Mouse (Mus musculus): ENCODE data around the gene Ado. TPM values are rescaled to one million over a fixed set of nuclear protein-coding genes. Genes with fewer than 3 reads are reported as not detected.
A peak's percentile ranks its signal among the peaks of the same experiment; 100 is the strongest.

Gene Ado
- polyA plus RNA-seq, 1 experiment = 10.2 TPM

DNA sequence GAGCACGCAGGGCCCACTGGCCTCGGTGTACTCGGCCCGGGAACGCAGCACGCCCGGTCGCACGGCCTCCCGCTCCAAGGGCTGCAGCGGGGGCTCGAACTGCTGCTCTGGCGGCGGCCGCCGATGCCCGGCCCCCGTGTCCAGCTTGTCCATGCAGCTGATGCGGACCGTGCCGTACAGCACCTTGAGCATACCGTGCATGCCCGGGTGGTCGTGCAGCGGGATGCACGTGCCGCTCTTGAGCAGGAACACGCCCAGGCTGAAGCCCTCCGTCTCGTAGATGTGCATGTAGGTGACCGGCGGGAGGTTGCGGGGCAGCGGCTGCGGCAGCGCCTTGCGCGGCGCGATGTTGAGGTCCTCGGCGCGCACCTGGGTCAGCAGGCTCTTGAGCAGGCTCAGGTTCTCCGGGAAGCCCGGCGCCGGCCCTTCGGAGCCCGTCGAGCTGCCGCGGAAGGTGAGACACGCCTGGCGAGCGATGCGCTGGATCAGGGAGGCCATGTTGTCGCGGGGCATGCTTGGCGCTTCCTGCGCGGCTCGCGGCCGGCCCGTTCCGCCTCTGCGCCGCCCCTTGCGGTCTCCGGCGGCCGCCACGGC is 397 bp downstream of the Ado start:
- under 1% methylated on average over 73 of the region's 73 CpGs for WGBS
- H3K27ac ChIP-seq (ENCODE audit: insufficient read depth, low read depth, low read length) = peak overlapping the region; percentile 83
- H3K4me1 ChIP-seq (ENCODE audit: control insufficient read depth, insufficient read depth, insufficient read length, low read length) = peaks cover 8% of the 10 kb centered on the region; the same call in 1 of the 2 replicates
- no peak for TF ChIP-seq CTCF (IDR thresholded peaks at IDR 0.05; ENCODE audit: extremely low read depth, insufficient read length, insufficient replicate concordance, low read depth, low read length)
- TF ChIP-seq POLR2A (IDR thresholded peaks at IDR 0.05; ENCODE audit: low read depth, low read length) = no peak
- no peaks in the 10 kb centered on the region for H3K27me3 ChIP-seq (ENCODE audit: control insufficient read depth, insufficient read depth, low read length)
- peak overlapping the region; percentile 96 for H3K4me3 ChIP-seq (ENCODE audit: low read depth, low read length)
- H3K36me3 ChIP-seq (ENCODE audit: control insufficient read depth, insufficient read depth, low read length) = 0 out of 2 replicates have a peak, but pooled peaks cover 2% of the 10 kb centered on the region

DNA sequence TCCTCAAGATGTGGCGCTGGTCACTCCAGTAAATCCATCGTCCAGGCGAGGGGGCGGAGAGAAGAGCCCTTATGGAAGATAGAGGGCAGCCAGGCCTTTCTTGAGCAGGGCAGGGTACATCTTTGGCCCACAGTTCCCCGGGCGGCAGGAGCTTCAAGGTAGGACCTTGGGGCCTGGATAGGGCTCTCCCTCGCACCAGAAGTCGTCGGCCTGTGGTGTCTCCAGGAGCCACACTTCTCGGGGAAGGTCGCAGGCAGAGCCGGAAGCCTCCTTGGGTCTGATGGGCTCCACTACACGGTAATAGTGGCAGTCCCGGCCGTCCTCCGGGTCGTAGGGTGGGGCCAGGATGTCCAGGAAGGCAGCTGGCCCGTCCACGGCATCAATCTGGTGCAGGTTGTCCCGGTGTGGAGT is 900 bp downstream of the Ado start:
- 2% methylated on average over 20 of the region's 20 CpGs for WGBS
- H3K4me3 ChIP-seq (ENCODE audit: low read depth, low read length) = peak overlapping the region; percentile 96
- no peaks in the 10 kb centered on the region for H3K27me3 ChIP-seq (ENCODE audit: control insufficient read depth, insufficient read depth, low read length)
- H3K4me1 ChIP-seq (ENCODE audit: control insufficient read depth, insufficient read depth, insufficient read length, low read length) = peaks cover 8% of the 10 kb centered on the region; the same call in 1 of the 2 replicates
- H3K36me3 ChIP-seq (ENCODE audit: control insufficient read depth, insufficient read depth, low read length) = 0 out of 2 replicates have a peak, but pooled peaks cover 2% of the 10 kb centered on the region
- no peak overlapping the region for H3K27ac ChIP-seq (ENCODE audit: insufficient read depth, low read depth, low read length)
- no peak for TF ChIP-seq POLR2A (IDR thresholded peaks at IDR 0.05; ENCODE audit: low read depth, low read length)
- TF ChIP-seq CTCF (IDR thresholded peaks at IDR 0.05; ENCODE audit: extremely low read depth, insufficient read length, insufficient replicate concordance, low read depth, low read length) = no peak

DNA sequence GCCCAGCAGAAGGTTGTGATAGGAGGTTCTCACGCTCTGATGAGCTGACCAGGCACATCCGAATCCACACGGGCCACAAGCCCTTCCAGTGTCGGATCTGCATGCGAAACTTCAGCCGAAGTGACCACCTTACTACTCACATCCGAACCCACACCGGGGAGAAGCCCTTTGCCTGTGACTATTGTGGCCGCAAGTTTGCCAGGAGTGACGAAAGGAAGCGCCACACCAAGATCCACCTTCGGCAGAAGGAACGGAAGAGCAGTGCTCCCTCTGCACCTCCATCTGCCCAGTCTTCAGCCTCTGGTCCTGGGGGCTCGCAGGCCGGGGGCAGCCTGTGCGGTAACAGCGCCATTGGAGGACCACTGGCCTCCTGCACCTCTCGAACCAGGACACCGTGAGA is 8.2 kb downstream of the Ado start:
- TF ChIP-seq POLR2A (IDR thresholded peaks at IDR 0.05; ENCODE audit: low read depth, low read length) = no peak
- no peak for TF ChIP-seq CTCF (IDR thresholded peaks at IDR 0.05; ENCODE audit: extremely low read depth, insufficient read length, insufficient replicate concordance, low read depth, low read length)
- Histone ChIP-seq H3K27ac (ENCODE audit: insufficient read depth, low read depth, low read length) (no peak overlapping the region), H3K36me3 (ENCODE audit: control insufficient read depth, insufficient read depth, low read length) (0 out of 2 replicates have a peak, but pooled peaks cover 2% of the 10 kb centered on the region), H3K4me3 (ENCODE audit: low read depth, low read length) (no peak overlapping the region), H3K27me3 (ENCODE audit: control insufficient read depth, insufficient read depth, low read length) (peaks cover 30% of the 10 kb centered on the region), H3K4me1 (ENCODE audit: control insufficient read depth, insufficient read depth, insufficient read length, low read length) (peaks cover 8% of the 10 kb centered on the region)
- 57% methylated on average over 19 of the region's 19 CpGs for WGBS

DNA sequence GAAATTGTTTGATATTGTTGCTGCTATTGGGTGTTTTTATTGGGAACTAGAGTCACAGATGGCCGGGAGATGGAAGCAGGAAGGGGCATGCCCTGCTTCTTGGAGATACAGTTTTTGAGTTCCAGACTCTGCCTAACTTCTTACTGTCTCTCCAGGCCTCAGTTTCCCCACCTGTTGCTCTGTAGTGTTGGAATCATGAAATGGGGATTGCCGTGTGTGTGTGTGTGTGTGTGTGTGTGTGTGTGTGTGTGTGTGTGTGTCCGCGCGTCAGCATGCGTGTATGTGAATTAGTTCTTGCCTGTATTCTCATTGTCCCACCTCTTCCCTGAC is 9.4 kb downstream of the Ado start:
- Histone ChIP-seq H3K27ac (ENCODE audit: insufficient read depth, low read depth, low read length) (no peak overlapping the region), H3K4me3 (ENCODE audit: low read depth, low read length) (no peak overlapping the region), H3K27me3 (ENCODE audit: control insufficient read depth, insufficient read depth, low read length) (peaks cover 43% of the 10 kb centered on the region), H3K4me1 (ENCODE audit: control insufficient read depth, insufficient read depth, insufficient read length, low read length) (peaks cover 8% of the 10 kb centered on the region), H3K36me3 (ENCODE audit: control insufficient read depth, insufficient read depth, low read length) (no peaks in the 10 kb centered on the region)
- no peak for TF ChIP-seq CTCF (IDR thresholded peaks at IDR 0.05; ENCODE audit: extremely low read depth, insufficient read length, insufficient replicate concordance, low read depth, low read length)
- no peak for TF ChIP-seq POLR2A (IDR thresholded peaks at IDR 0.05; ENCODE audit: low read depth, low read length)
- WGBS = 39% methylated on average over 6 of the region's 6 CpGs

DNA sequence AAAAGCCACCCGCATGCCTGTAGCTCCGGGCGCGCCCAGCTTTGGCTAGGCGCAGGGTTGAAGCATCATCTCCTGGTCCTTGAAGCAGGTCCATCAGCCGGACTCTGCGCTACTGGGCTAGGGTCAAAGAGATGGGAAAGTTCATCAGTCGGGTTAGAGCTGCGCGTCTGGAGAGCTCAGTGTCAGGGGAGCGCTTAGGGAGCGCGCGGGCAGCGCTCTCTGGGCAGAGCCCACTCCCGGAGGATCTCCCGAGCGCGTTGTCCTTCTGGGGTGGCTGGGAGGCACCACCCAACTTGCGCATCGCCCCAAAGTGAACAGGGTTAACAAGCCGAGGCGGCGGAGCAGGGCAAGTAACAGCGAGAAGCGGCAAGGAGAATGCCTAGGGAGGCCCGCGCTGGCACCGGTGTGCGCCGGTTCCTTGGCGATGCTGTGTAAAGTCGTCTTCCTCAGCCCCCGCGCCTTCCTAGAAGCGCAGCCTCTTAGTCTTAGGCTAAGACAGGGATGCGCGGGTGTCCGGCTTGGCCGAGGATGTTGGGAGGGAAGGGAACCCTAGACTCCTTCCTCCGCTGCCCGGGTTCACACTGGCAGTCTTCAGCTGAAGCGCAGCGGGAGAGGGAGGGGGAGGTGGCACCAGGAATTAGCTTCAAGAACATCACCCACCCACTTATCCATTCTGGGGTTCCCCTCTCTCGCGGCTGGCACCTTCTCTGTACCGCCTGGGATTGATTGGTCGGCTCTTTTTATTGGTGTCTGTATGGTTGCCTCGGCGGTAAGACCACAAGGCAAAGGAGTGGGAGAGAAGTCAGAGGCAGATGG is 10.0 kb downstream of the Ado start:
- H3K36me3 ChIP-seq (ENCODE audit: control insufficient read depth, insufficient read depth, low read length) = no peaks in the 10 kb centered on the region
- peaks cover 8% of the 10 kb centered on the region for H3K4me1 ChIP-seq (ENCODE audit: control insufficient read depth, insufficient read depth, insufficient read length, low read length)
- H3K27ac ChIP-seq (ENCODE audit: insufficient read depth, low read depth, low read length) = no peak overlapping the region
- peaks cover 44% of the 10 kb centered on the region for H3K27me3 ChIP-seq (ENCODE audit: control insufficient read depth, insufficient read depth, low read length)
- 3% methylated on average over 50 of the region's 50 CpGs for whole genome bisulfite sequencing
- no peak for TF ChIP-seq CTCF (IDR thresholded peaks at IDR 0.05; ENCODE audit: extremely low read depth, insufficient read length, insufficient replicate concordance, low read depth, low read length)
- peak overlapping the region; percentile 63 for H3K4me3 ChIP-seq (ENCODE audit: low read depth, low read length)

DNA sequence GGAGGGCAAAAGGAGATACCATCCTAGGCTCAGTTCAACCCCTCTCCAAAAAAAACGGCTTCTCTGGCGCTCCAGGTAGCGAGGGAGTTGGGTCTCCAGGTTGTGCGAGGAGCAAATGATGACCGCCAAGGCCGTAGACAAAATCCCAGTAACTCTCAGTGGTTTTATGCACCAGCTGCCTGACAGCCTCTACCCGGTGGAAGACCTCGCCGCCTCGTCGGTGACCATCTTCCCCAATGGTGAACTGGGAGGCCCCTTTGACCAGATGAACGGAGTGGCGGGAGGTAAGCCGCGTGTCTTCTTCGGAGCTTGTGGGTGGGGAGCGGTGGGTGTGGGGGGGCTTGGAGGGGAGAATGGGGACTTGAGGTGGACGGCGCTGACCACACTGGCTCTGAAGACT is 10.6 kb downstream of the Ado start:
- no peak overlapping the region for H3K27ac ChIP-seq (ENCODE audit: insufficient read depth, low read depth, low read length)
- WGBS = under 1% methylated on average over 19 of the region's 19 CpGs
- TF ChIP-seq CTCF (IDR thresholded peaks at IDR 0.05; ENCODE audit: extremely low read depth, insufficient read length, insufficient replicate concordance, low read depth, low read length) (no peak), POLR2A (IDR thresholded peaks at IDR 0.05; ENCODE audit: low read depth, low read length) (no peak)
- H3K27me3 ChIP-seq (ENCODE audit: control insufficient read depth, insufficient read depth, low read length) = peaks cover 49% of the 10 kb centered on the region
- peak overlapping the region; percentile 63 for H3K4me3 ChIP-seq (ENCODE audit: low read depth, low read length)
- peaks cover 8% of the 10 kb centered on the region for H3K4me1 ChIP-seq (ENCODE audit: control insufficient read depth, insufficient read depth, insufficient read length, low read length)
- H3K36me3 ChIP-seq (ENCODE audit: control insufficient read depth, insufficient read depth, low read length) = no peaks in the 10 kb centered on the region
